Comparison of ENCODE assay signal across 16 mouse cellular contexts in the genomic region with DNA sequence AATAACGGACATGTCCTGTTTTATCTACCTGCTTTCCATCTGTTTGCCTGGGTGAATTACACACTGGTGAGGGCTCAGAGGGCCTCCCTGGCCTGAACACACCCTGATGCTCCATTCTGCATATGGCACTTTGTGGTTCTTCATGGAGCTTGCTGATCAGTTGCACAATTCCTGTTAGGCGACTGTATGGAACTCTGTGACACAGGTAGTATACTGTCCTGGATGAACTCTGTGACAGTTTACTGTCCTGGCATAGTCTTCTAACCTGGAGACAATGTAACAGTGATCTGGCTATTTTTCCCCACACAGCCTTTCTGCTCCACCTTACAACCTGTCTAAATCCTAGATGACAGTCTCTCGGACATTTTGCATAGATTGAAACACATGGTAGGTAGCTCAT.
"Had no signal": no experiment of that assay in that cellular context is flagged by ENCODE, and none has a peak within 500 bp of the region (broad histone marks: within the 10 kb centered on the region; RNA-seq: fewer than 3 reads in every experiment).

No protein-coding gene starts in this region.

- H3K27me3 ChIP-seq: neural tube, embryonic 13.5 days; neural tube, embryonic 15.5 days; stomach, embryonic 15.5 days had no signal

- H3K9ac ChIP-seq: neural tube, embryonic 13.5 days; neural tube, embryonic 15.5 days; stomach, embryonic 15.5 days had no signal

- H3K4me1 ChIP-seq: neural tube, embryonic 13.5 days; neural tube, embryonic 15.5 days; stomach, embryonic 15.5 days had no signal

- H3K36me3 ChIP-seq: stomach, embryonic 15.5 days had no signal

- DNase-seq: retina, postnatal 1 day; right cerebral cortex, adult 18-20 months; right cerebral cortex, postnatal 14 days; right cerebral cortex, postnatal 25 days; right cerebral cortex, postnatal 4 days; spleen, adult 18-20 months; thymus, adult 18-20 months; thymus, adult 2 months; thymus, postnatal 14 days; thymus, postnatal 25 days; thymus, postnatal 36 days; thymus, postnatal 4 days had no signal

- H3K27ac ChIP-seq: neural tube, embryonic 13.5 days; neural tube, embryonic 15.5 days; stomach, embryonic 15.5 days; stomach, postnatal 0 days had no signal

- H3K4me3 ChIP-seq: neural tube, embryonic 13.5 days; neural tube, embryonic 15.5 days; stomach, embryonic 15.5 days had no signal
